Mouse (Mus musculus) urinary bladder, postnatal 10 days (tissue): Measurements from ENCODE around the gene Rfc5.
"Not testable (repeated sequence)": the region's sequence is repeated elsewhere in the genome, so short reads cannot be mapped to it uniquely, and the experiment has no call there.

Experiments used
- DNase-seq: peaks from one replicate; pipeline ENCODE4 v3.0.0; 2022; ENCODE audit warnings: low spot score

Gene Rfc5

DNA sequence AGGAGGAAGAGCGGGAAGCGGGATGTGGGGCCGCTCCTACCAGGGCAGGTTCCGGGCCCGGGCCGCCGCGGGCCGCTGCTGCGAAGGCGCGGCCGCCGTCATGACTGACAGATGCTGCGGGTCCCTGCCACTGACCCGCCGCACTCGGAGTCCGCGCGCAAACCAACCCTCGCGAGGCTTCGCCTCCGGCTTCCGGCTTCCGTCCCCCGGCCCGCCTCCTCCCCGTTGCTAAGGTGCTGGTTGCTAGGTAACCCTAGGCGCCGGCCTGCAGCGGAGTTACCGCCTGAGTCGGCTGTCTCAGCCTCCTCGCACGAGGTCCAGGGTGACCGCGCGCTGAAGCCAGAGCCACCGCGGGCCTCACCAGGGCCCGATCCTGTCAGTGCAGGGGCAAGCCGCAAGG, at the start of gene Rfc5:
Gene Rfc5, minus strand, starts transcription at position 171 of the 400 bp plus-strand sequence.
- peak; percentile 90 for DNase-seq

DNA sequence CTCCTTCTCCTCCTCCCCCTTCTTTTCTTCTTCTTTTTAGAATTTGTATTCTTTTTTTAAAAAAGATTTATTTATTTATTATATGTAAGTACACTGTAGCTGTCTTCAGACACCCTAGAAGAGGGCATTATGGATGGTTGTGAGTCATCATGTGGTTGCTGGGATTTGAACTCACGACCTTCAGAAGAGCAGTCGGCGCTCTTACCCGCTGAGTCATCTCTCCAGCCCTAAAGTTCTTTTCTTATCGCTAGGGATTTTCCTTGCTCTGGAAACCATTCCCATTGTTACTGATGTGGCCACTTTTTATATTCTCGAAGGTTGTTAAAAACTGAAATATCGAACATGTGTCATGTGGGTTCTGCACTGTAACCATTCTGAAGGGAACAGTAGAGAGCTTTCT, 44.7 kb upstream of the Rfc5 start:
- DNase-seq = not testable (repeated sequence)

DNA sequence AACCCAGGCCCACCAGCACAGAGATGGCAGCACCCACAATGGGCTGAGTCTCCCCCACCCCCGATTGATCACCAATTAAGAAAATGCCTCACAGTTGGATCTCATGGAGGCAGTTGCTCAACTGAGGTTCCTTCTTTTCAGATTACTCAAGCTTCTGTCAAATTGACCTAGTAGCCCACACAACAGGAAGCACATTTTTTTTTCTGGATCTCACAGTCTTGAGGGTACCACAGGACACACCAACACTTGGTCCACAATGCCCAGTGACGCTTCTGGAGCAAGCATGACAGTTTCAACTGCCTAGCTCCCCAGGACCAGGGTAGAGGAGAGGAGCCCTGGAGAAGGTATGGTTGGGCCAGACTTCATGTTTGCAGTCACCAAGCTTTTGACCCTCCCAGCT, 28.6 kb upstream of the Rfc5 start:
- DNase-seq = no peak

DNA sequence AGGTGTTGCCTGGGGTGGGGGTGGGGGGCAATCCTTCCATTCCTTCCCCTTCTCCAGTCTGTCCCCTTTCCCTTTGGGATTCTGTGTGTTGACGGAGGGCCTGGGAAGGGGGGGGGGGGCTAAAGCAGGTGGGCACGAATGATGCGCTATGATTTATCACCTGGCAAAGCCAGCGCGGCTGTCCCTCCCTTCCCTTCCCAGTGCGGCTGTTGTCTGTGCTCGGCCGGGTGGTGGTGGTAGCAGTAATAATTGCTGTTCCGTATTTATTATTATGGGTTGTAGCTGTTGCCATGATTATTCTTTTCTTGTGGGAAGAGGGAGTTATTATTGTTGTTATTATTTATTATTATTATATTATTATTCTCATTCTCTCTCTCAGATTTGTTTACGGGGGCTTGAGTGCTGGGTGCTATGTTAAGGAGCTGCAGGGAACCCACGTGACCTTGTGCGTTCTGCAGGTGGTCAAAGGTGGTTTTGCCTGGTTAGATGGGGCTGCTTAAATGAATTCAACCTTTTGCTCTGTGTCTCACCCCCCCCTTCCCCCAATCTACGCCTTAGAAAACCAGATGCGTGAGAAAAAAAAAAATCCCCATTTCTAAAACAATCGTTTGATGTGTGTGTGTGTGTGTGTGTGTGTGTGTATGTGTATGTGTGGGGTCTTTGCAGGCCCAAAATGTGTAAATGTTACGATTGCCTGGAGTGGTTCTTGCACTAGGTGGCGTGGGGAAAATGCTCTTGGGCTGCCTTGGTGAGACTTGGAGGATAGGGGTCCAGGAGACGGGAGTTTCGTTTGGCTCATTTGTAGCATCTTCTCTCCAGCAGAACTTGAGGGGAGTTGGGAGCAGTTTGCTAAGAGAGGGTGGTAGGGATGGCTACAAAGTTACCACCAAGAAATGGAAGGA, 26.4 kb upstream of the Rfc5 start:
- DNase-seq = no peak

DNA sequence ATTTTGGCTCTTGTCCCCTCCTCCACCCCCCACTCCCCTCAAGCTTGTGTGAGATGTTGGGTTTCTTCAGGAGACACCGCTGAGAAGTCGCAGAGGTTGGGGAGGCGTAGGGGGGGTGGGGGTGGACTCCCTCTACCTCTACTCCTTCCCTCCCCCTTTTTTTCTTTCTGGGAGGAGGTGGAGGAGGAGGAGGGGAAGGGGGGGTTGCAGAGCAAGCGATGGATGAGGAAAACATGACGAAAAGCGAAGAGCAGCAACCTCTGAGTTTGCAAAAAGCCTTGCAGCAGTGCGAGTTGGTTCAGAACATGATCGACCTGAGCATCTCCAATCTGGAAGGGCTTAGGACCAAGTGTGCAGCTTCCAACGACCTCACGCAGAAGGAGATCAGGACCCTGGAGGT, 25.8 kb upstream of the Rfc5 start:
- DNase-seq = no peak

- DNase-seq = no peak
Observed at GRCm38 (mm10) chr5:117413507-117414501, 25.0 kb upstream of the Rfc5 start, which contains the start of gene Ksr2. TSS of gene Ksr2 (plus strand) at chr5:117414000.

- no peak for DNase-seq
Observed at GRCm38 (mm10) chr5:117409369-117409768, 20.5 kb upstream of the Rfc5 start.

DNA sequence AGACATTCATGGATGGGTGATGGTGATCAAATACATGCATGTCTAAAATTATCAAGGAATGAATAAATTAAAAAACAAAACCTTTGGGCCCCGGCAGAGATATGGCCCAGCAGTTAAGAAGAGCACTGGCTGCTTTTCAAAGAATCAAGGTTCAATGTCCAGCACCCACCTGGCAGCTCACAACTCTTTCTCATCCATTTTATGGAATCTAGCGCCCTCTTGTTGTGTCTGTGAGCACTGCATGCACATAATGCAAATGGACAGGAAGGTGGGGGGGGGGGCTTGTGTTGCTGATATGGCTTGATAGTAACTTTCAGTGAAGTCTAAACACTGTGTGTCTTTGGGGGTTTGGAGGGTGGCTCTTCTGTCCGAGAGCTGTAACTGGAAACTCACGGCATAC, 19.4 kb upstream of the Rfc5 start:
- DNase-seq = no peak

DNA sequence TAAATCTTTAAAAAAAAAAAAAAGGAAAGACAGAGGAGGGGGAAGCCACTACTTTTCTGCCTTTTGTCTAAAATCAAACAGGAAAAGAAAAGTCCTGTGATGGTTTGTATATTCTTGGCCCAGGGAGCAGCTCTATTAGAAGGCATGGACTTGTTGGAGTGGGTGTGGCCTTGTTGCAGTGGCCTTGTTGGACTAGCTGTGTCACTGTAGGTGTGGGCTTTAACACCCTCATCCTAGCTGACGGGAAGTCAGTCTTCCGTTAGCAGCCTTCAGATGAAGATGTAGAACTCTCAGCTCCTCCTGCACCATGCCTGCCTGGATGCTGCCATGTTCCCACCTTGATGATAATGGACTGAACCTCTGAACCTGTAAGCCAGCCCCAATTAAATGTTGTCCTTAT, 15.8 kb upstream of the Rfc5 start:
- DNase-seq = not testable (repeated sequence)

DNA sequence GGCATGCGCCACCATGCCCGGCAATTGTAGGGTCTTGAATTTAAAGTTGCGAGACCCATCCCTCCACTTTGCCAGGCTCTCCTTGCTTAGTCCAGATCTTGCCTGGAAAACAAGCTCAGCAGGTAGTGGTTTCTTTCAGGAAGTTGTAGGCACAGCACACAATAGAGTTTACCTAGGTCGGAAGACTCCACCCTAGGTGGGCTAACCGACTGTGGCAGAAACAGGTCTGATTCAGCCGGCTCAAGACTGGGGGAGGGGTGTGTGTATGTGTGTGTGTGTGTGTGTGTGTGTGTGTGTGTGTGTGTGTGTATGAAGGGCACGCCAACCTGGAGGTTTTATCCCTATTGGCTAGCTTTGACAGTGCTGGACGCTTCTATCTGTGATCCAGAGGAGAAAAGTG, 14.8 kb upstream of the Rfc5 start:
- DNase-seq = no peak

- DNase-seq = no peak
Observed at GRCm38 (mm10) chr5:117399281-117399680, 10.4 kb upstream of the Rfc5 start.

DNA sequence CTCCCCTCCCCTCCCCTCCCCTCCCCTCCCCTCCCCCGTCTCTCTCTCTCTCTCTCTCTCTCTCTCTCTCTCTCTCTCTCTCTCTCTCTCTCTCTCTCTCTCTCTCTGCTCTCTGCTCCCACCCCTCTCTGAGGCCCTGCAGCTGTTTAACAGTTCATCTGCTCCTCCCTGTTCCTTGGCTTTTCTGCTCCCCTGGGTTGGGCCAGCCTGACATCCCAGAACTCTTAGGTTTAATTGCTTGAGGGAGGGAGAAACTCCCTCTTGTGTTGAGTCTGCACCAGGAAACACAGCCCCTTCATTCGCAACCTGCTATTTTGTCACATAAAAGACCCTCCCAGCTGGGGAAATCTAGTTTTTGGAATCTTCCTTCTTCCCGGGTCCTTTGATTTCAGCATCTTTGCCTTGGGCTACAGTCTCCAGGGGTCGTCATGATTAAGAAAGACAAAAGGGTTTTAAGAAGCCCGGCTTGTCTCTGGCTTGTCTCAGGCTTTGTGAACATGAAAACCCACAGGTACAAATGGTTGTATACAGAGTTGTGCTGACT, 9.2 kb upstream of the Rfc5 start:
- no peak for DNase-seq

DNA sequence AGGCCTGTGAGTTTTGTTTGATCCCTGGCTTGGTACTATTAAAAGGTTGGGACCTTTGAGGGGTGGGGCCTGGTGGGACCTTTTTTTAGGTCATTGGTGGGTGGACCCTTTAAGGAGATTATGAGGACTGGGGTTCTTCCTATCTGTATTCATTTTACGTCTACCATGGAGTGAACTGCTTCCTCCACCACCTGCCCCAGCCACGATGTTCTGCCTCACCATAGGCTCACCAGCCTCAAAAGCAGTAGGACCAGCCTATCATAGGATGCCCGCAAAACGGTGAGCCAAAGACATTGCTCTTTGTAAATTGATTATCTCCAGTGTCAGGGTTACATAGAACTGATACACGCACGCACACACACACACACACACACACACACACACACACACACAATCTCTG, 8.5 kb upstream of the Rfc5 start:
- no peak for DNase-seq

GRCm38 (mm10) chr5:117396596-117397014, 7.8 kb upstream of the Rfc5 start:
- DNase-seq = no peak

- no peak for DNase-seq
Observed at GRCm38 (mm10) chr5:117395834-117396233, 7.0 kb upstream of the Rfc5 start.

DNA sequence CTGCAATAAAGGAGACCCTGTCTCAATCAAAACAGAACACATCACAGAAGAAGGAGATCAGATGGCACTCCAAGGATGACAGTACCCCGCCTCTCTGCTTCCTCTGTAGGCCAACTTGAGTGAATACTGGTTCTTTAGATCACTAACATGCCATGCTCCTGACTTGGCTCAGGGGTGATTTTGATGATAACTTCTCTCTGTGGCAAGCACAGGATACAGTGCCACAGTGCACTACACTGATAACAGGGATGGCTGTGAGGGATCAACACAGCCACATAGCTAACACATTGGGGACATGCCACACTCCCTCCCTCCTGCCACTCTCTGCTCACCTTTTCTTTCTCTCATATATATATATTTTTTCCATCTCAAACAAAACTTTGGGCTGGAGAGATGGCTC, 2.0 kb upstream of the Rfc5 start:
- DNase-seq = no peak

DNA sequence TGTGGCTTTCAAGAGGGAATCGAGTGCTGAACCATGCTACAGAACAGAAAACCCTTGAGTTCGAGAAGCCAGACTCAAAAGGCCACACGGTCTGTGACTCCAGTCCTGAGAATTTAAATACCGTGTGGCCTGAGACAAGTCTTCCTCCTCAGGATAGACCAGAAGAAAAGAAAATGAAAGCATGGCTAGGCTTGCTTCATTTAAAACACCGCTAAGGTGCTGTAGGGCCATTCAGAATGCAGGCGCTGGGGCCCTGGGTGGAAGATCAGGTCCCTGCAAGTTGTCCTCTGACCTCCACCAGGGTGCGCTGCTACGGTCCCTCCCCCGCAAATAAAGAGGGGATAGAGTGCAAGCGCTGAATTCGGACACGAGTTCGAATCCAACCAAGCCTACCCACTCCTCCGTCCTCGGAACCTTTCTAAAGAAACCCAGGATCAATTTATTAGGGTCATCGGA, 523 bp downstream of the Rfc5 start:
- no peak for DNase-seq

DNA sequence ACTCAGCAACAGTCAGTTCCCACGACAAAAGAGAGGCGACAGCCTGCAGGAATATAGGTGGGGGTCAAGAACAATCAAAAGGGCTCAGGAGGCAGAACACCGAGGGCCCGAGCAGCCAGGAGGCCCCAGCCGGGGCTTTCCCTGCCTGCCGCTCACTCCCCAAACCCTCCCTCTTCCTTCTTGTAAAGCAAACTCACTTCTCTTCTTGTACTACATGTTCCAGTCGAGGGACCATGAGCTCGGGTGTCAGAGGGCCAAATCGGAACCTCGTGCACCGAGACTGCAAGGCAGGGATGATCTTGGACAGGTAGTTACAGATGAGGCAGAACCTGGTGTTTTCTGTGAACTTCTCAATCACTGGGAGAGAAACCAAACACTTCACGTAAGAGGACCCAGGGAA, 5.6 kb downstream of the Rfc5 start:
- no peak for DNase-seq

- no peak for DNase-seq
Observed at GRCm38 (mm10) chr5:117381785-117382184, 7.1 kb downstream of the Rfc5 start.

- DNase-seq = no peak
Observed at GRCm38 (mm10) chr5:117380199-117380598, 8.6 kb downstream of the Rfc5 start.

DNA sequence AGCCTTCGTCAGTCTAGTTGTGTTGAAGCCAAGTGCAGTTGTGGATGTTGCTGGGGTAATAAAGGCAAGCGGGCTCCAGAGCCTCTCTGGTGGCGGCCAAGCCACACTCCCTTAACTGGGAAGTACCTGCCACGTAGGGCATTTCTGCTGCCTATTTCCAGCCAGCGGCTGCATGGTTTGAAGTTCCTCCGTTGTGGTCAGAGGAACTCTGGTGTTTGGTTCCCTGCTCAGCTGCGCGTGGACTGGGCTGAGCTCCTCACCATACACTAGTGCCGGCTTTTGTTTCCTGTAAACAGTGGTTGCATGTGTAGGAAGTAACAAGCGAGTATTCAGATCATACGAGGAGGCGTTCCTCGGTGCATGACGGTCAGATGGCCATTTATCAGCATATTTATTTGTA, 11.1 kb downstream of the Rfc5 start:
- DNase-seq = not testable (repeated sequence)

- DNase-seq = no peak
Observed at GRCm38 (mm10) chr5:117376331-117376761, 12.5 kb downstream of the Rfc5 start.
